Mouse (Mus musculus) liver, embryonic 14.5 days (tissue): ENCODE results near the gene Mthfs.
"Not testable (repeated sequence)": the region's sequence is repeated elsewhere in the genome, so short reads cannot be mapped to it uniquely, and the experiment has no call there.

ENCODE experiments used
- CTCF ChIP-seq: IDR thresholded peaks from 2 replicates; pipeline ENCODE4 v1.5.1; 2016; ENCODE audit warnings: antibody characterized with exemption, low read depth, control low read depth
- EP300 ChIP-seq: IDR thresholded peaks from 2 replicates; pipeline ENCODE4 v1.6.1; 2016; ENCODE audit warnings: antibody characterized with exemption, low read depth

DNA sequence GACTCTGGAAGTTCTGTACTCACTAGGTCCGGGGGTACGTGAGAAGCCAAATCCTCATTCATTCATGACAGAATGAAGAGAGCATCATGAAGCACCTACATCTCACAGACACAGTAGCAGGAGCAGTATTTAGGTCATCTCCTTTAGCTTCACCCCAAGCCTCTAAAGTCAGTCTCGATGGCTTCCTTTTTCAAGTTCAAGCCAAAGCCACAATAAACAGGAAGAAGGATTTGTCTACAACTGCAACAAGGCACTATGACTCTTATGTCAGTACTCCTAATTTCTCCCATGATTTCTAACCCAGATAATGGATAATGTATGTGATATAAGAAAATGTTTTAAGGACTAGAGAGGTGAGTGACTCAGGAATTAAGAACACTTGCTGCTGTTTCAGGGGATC is 12.1 kb upstream of the Mthfs start:
- TF ChIP-seq CTCF, EP300: not testable (repeated sequence)
